Mouse (Mus musculus): ENCODE data around the gene Mprip.
"Not testable (repeated sequence)": the region's sequence is repeated elsewhere in the genome, so short reads cannot be mapped to it uniquely, and the experiment has no call there.

Gene Mprip

GRCm38 (mm10) chr11:59717801-59718291 lies 56.7 kb downstream of the Mprip start:
- DNase-seq (ENCODE audit: low spot score) = no peak

- no peak for DNase-seq (ENCODE audit: low spot score)
These were observed 58.1 kb downstream of the Mprip start for GRCm38 (mm10) chr11:59719185-59719584.

DNA sequence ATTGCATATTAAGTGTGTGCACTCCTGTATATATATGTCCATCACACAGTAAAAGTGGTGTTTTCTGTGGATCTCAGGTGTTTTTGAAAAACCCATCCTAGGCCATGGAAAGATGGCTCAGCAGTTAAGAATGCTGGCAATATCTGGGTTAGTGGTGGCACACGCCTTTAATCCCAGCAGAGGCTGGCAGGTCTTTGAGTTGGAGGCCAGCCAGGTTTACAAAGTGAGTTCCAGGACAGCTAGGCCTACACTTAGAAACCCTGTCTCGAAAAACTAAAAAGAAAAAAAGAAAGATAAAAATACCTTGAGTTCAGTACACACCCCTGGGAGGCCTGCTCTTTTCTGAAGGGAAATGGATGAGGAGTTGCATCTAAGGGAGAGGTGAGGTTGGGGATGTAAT lies 60.3 kb downstream of the Mprip start:
- no peak for DNase-seq (ENCODE audit: low spot score)

DNA sequence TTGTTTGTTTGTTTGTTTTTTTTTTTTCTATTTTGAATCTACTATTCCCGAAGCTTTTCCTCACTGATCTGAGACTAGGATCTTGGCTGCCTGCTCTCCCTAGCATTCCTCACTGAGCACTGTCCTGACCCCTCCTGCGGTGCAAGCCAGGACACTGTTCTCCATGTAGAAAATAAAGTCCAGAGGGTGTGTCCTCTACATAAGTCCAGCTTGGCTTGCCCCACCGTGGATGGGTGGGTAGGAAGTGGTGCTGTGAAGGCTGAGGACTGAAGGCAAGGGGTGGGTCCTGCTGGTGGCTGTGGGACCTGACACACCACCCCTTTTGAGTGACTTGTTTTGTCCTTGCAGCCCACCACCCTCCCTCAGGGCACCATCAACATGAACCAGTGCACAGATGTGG lies 66.1 kb downstream of the Mprip start:
- no peak for DNase-seq (ENCODE audit: low spot score)

GRCm38 (mm10) chr11:59731821-59732220 lies 70.7 kb downstream of the Mprip start:
- no peak for DNase-seq (ENCODE audit: low spot score)

DNA sequence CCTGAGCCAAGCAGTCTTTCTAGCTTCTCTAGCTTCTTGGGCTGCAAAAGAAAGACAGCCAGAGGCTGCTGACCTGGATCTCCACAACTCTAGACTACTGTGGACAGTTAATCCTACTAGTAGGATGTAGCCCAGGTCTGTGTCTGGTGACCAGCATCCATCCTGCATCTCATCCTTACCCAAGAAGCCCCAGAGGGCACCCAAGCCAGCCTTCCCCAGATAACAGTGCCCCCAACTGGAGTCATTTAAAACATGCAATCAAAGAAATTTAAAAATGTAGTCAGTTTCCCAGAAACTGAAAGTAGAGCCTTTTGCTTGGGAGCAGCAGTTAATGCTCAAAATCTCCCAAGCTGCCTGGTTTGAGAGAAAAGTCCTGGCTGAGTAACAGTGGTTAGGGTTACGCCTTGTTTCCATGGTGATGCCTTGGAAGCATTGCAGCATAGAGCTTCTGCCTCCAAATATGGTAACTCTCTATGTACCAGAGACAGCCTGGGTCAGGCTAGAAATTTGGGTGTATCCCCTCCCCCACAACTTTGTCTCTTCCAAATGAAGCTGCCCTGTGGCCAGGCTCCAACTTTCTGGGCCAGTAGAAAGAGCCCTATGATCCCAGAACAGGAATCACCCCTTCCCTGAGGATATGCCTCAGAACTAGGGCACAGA lies 71.4 kb downstream of the Mprip start:
- no peak for DNase-seq (ENCODE audit: low spot score)

- not testable (repeated sequence) for DNase-seq (ENCODE audit: low spot score)
These were observed 72.5 kb downstream of the Mprip start for GRCm38 (mm10) chr11:59733600-59733999.

DNA sequence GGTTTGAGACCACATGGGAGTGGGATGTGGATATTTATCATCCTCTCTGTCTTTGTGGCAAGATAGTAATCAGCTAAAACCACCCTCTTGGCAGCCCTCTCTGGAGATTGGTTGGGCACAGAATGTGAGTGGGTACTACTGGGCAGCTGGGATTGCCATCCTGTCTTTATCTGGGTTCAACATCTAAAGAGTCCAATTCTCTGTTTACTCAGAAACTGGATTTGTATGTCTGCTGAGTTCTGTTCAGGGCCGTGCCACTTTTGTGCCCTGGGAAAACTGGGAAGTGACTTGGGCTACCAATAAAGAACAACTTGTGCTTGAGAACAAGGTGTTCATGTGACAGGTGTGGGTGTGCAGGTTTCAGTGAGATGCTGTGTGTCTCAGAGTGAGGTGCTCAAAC lies 73.2 kb downstream of the Mprip start:
- no peak for DNase-seq (ENCODE audit: low spot score)

- DNase-seq (ENCODE audit: low spot score) = not testable (repeated sequence)
These were observed 74.8 kb downstream of the Mprip start for GRCm38 (mm10) chr11:59735938-59736337.

DNA sequence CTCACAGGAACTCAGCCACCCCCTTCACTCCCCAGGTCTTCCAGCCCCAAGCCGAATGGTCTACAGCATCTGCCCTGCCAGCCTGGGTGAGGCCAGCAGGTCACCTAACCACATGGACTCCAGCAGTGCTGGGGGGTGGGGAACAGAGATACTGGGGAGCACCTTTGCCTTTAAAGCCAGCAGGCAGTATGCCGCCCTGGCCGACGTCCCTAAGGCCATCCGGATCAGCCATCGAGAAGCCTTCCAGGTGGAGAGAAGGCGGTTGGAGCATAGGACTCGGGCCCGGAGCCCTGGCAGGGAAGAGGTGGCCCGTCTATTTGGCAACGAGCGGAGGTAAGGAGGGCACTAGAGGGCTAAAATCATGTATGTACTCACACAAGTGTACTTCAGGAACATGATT lies 76.1 kb downstream of the Mprip start:
- DNase-seq (ENCODE audit: low spot score) = no peak

GRCm38 (mm10) chr11:59739996-59740395 lies 78.9 kb downstream of the Mprip start:
- DNase-seq (ENCODE audit: low spot score) = no peak

DNA sequence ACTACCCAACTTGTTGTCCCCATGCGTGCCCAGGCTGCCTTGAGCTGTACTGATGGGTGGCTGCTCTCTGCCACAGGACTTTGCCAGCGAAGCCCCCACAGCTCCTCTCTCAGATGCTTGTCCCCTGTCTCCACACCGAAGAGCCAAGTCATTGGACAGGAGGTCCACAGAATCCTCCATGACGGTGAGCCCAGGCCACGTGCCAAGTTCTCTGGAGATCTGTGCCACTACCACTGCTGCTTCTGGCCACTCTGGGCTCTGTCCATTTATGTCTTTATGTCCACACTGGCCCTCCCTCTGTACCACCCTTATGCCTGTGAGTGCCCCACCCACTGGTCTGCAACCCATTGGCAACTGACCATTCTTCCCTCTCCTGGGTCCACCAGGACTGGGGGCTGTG lies 80.8 kb downstream of the Mprip start:
- DNase-seq (ENCODE audit: low spot score) = no peak

DNA sequence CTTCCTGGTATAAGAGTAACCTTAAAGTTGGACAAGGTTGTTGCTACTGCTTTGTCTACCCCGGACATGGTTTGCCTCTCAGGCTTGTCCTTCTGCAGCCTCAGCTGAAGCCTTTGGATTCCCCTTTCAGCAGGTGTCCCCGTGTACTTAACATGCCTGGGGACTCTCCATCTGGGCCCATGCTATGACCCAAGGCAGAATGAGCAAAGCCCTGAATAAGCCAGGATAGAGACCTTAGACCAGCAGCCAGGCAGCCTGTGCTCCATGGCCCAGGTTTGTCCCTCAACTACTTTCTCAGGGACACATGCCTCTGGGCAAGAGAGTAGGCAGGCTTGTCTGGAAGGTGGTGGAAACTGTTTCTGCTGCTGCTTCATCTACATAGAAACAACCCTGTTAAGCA lies 82.2 kb downstream of the Mprip start:
- DNase-seq (ENCODE audit: low spot score) = no peak

DNA sequence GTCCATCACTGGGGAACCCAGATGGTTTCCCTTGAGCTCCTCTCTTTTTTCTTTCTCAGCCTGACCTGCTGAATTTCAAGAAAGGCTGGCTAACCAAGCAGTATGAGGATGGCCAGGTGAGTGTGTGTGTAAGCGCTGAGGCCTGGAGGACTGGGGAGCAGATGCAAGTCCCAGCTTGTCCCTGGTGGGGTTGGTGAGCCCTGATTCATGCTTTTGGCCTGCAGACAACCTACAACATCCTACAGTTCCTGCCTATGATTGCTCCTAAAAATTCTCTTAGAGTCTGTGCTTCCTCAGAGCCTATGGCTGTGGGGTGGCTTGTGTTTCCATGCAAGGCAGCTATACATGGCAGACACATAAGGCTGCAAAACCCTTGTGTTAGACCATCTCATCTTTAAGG lies 82.6 kb downstream of the Mprip start:
- DNase-seq (ENCODE audit: low spot score) = no peak

GRCm38 (mm10) chr11:59744374-59744773 lies 83.3 kb downstream of the Mprip start:
- DNase-seq (ENCODE audit: low spot score) = no peak

DNA sequence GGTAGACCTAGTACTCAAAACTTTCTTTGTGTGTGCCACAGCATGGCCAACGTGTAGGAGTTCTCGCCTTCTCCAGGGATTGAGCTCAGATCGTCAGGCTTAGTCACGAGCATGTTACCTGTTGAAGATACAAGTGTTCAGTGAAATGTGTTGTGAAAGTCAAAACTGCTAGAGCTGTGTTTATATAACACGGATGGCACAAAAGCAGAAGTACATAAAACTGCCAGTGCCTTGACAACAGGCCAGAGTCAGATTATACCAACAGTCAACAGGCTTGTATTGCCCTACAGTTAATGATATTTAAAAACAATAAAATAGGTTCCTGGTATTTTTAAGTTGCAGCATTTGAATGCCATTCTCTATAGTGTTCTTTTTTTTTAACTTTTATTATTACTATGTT lies 84.7 kb downstream of the Mprip start:
- DNase-seq (ENCODE audit: low spot score) = no peak

DNA sequence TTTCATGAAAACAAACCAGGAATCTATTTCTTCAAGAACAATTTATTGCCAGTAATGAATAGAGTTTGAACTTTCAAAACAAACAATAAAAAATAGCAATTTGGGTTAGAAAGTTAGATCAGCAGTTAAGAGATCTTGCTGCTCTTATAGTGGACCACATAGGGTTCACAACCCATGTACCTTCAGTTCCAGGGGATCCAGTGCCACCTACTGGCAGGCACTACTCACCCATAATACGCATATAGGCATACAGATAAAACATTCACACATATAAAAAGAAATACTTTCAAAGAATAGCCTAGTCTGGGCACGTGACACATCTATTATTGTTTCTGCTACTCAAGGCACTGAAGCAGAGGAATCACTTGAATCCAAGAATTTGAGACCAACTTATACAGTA lies 85.5 kb downstream of the Mprip start:
- no peak for DNase-seq (ENCODE audit: low spot score)

DNA sequence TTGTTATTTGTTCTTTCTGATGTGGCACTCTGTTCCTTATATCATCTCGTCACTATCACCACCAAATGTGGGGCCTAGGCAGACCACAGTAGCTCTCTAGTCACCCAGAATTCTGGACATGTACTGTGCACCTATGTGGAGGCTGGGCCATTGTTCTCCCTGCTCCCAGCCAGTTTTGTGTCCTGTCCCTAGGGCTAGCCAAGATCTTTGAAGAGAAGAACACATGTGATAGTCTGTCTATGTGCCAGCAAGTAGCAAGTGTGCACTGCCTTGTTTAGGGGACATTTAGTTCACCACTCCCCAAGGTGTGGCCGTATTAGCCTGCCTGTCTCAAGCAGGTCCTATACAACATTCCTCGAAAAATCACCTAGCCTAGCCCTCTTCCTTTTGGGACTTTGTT lies 87.9 kb downstream of the Mprip start:
- DNase-seq (ENCODE audit: low spot score) = no peak

DNA sequence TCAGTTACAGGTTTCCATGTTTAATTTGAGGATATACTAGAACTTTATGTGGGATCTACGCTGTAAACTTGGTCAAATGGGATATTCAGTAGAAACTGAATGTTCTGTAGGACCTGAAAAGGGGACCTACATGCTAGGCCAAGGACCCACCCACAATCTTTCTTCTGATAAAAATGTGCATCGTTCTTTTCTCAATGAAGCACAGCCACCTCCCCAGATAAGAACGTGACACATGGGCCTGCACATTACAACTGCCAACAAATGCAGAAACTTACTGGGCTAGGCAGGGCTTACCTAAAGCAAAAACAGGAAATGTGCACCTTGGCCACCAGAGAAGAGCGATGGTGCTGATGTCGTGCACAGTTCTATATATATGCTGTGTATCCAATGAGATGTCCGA lies 93.4 kb downstream of the Mprip start:
- DNase-seq (ENCODE audit: low spot score) = no peak

DNA sequence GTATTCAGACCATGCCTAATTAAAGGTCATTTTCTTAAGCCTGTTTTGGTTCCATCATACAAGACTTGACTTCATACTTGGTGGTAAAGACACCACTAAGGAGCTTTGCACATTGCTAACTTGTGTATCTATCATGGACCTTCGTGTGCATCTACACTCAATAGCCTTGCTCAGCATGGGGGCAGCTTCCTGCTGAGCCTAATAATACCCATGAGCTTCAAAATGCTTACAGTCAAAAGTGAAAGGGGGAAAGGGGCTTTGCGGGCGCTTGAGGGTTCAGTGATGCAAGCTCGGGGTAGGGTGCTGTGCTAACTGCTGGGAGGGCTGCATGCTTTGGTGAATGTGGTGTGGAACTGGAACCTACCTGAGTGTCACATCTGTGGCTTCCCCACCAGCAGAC lies 95.2 kb downstream of the Mprip start:
- DNase-seq (ENCODE audit: low spot score) = no peak

- no peak for DNase-seq (ENCODE audit: low spot score)
These were observed 97.3 kb downstream of the Mprip start for GRCm38 (mm10) chr11:59758191-59758985.

- no peak for DNase-seq (ENCODE audit: low spot score)
These were observed 98.1 kb downstream of the Mprip start for GRCm38 (mm10) chr11:59759178-59759577.

GRCm38 (mm10) chr11:59759626-59760025 lies 98.5 kb downstream of the Mprip start:
- no peak for DNase-seq (ENCODE audit: low spot score)

- no peak for DNase-seq (ENCODE audit: low spot score)
These were observed 99.7 kb downstream of the Mprip start for GRCm38 (mm10) chr11:59760796-59761195.
